Mouse (Mus musculus) stomach, embryonic 16.5 days (tissue): ENCODE data around the gene Fam166a. TPM values are rescaled to one million over a fixed set of nuclear protein-coding genes. Genes with fewer than 3 reads are reported as not detected.
A peak's percentile ranks its signal among the peaks of the same experiment; 100 is the strongest.

Experiments used
- ATAC-seq: fragments of 200-750 bp; cut with Nextera tagmentation; 2 replicates; pipeline ENCODE4 v1.8.0; 2017; ENCODE audit warnings: moderate number of reproducible peaks, moderate TSS enrichment; ENCODE audit not compliant: insufficient read depth, low FRiP score
- H3K27ac ChIP-seq: fragments of 300-500 bp; sonication (generic); 2 replicates; pipeline ENCODE4 v1.5.1; 2014; ENCODE audit warnings: low read length
- H3K27me3 ChIP-seq: fragments of 300-500 bp; sonication (generic); 2 replicates; pipeline ENCODE4 v1.6.1; 2014; ENCODE audit warnings: low read length, control low read depth, mixed read lengths; ENCODE audit not compliant: control insufficient read depth, insufficient read depth
- H3K36me3 ChIP-seq: fragments of 300-500 bp; sonication (generic); 2 replicates; pipeline ENCODE4 v1.6.1; 2014; ENCODE audit warnings: low read length; ENCODE audit not compliant: control insufficient read depth, insufficient read depth
- H3K4me1 ChIP-seq: fragments of 300-500 bp; sonication (generic); 2 replicates; pipeline ENCODE4 v1.6.1; 2014; ENCODE audit warnings: low read length, control low read depth, mixed read lengths; ENCODE audit not compliant: control insufficient read depth, insufficient read depth
- H3K4me2 ChIP-seq: fragments of 300-500 bp; sonication (generic); 2 replicates; pipeline ENCODE4 v1.6.1; 2014; ENCODE audit warnings: low read depth, low read length, mixed read lengths
- H3K4me3 ChIP-seq: fragments of 300-500 bp; sonication (generic); replicated peaks from 2 replicates; pipeline ENCODE4 v1.5.1; 2014; ENCODE audit warnings: mild to moderate bottlenecking, low read length
- H3K9ac ChIP-seq: fragments of 300-500 bp; sonication (generic); 2 replicates; pipeline ENCODE4 v1.6.1; 2014; ENCODE audit warnings: low read length
- H3K9me3 ChIP-seq: fragments of 300-500 bp; sonication (generic); replicated peaks from 2 replicates; pipeline ENCODE4 v1.6.1; 2016; ENCODE audit warnings: low read length, control low read depth; ENCODE audit not compliant: control insufficient read depth
- WGBS: fragments of 180-500 bp; shearing (Covaris S2); extraction: QIAGEN DNeasy Blood & Tissue Kit; methylation state at CpG from one replicate; pipeline ENCODE4 v1.1.7; 2014; 5-methylcytosine and 5-hydroxymethylcytosine counted together
- polyA plus RNA-seq: library from polyadenylated mRNA; unstranded; fragments of >200 nt; fragmentation: Nextera tagmentation; extraction: Ambion mirVana; gene quantifications from 2 replicates; pipeline ENCODE4 v1.2.1, GENCODE M21; 2015

Gene Fam166a
- polyA plus RNA-seq, 1 experiment from 2014 or later = not detected

DNA sequence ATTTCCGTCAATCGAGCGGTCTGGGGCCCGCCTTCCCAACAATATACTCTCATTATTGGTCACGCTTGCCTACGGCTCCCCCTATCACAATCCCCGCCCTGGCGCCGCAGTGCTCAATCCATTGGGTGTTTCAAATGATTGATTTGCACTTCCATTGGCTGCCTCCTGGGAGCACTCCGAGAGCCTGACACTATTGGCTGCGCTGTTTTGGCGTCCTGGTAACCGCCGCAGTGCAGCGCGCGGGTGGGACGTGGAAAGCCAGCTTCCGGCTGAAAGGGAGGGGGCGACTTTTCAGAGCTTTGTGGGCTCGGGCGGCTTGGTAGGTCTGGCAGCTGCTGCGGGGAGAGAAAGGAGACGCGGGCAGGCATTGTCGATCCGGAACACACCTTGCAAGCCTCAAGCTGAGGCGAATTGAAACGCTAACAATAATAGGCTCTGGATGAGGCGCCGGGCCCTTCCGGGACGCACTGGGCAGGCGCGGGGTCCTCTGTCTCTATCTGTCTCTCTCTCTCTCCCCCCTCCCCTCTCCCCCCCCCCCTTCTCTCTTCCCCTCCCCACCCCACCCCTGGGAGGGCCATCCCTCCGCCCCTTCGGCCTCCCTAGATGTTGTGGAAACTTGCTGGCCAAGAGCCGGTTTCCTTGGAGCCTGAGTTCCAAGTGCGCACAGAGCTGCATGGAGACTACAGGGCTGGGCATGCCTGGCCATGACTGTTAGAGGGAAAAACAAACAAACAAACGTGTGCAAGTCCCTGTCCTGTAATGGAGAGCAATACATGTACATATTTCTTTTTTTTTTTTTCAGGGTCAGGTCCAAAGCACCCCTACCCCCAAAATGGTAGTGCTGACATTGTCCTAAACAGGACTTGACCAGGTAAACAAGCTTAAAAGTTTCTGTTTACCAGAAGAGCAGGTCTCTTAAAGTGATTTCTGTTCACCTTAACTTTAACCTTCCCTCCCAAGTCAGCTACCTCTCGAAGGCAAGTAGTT is 6.5 kb downstream of the Fam166a start:
- Histone ChIP-seq H3K4me3 (peak overlapping the region; percentile 63), H3K9me3 (no peaks in the 10 kb centered on the region), H3K27ac (peak overlapping the region; percentile 99), H3K27me3 (no peaks in the 10 kb centered on the region), H3K4me2 (peak overlapping the region; percentile 60), H3K36me3 (0 out of 2 replicates have a peak, but pooled peaks cover 5% of the 10 kb centered on the region), H3K4me1 (peaks cover 22% of the 10 kb centered on the region), H3K9ac (peak overlapping the region; percentile 75)
- peak; percentile 95 for ATAC-seq
- WGBS = 2% methylated on average over 41 of the region's 41 CpGs

DNA sequence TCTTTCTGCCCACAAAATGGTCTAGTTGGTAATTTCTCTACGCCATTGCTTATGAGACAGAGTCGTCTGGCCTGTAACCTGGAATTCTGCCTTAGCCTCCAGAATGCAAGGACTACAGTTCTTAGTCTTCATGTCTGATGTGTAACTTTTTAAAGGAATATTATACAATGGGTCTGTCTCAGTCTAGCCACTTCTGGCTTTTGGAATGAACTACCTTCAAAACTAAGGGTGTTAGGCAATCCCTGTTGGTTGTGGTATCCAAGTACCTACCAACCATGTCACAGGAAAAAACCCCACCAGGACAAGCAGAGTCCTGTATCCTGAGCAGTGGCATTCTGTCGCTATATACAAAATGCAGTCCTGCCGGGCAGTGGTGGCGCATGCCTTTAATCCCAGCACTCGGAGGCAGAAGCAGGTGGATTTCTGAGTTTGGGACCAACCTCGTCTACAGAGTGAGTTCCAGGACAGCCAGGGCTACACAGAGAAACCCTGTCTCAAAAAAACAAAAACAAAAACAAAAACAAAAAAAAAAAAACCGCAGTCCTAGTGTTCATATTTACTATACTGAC is 7.3 kb downstream of the Fam166a start:
- no peaks in the 10 kb centered on the region for H3K9me3 ChIP-seq
- H3K4me1 ChIP-seq = peaks cover 22% of the 10 kb centered on the region
- peak overlapping the region; percentile 99 for H3K27ac ChIP-seq
- peak overlapping the region; percentile 63 for H3K4me3 ChIP-seq
- peak overlapping the region; percentile 75; the same call in 1 of the 2 replicates for H3K9ac ChIP-seq
- peak overlapping the region; percentile 60 for H3K4me2 ChIP-seq
- WGBS = 68% methylated on average over 8 of the region's 8 CpGs
- ATAC-seq = no peak
- 0 out of 2 replicates have a peak, but pooled peaks cover 5% of the 10 kb centered on the region for H3K36me3 ChIP-seq
- H3K27me3 ChIP-seq = no peaks in the 10 kb centered on the region

DNA sequence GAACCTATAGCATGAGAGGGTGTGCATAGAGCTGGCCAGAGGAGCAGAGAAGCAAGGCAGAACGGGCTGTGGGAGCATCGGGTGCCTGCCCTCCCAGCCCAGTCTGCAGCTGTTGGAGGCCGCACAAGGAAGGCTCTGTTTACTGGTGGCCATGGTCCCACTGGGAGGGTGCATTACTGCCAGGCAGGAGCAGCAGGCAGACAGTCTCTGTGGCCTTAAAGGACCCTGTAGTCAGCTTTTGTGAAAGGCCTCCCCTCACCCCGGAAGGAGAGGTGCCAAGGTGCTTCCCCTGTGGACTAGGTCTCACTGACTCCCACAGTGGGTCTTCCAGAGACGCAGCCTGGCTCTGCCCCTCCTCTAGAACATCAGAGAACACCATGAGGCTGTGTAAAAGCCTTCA is 8.3 kb downstream of the Fam166a start:
- no peak for ATAC-seq
- no peaks in the 10 kb centered on the region for H3K9me3 ChIP-seq
- H3K27ac ChIP-seq = no peak overlapping the region

DNA sequence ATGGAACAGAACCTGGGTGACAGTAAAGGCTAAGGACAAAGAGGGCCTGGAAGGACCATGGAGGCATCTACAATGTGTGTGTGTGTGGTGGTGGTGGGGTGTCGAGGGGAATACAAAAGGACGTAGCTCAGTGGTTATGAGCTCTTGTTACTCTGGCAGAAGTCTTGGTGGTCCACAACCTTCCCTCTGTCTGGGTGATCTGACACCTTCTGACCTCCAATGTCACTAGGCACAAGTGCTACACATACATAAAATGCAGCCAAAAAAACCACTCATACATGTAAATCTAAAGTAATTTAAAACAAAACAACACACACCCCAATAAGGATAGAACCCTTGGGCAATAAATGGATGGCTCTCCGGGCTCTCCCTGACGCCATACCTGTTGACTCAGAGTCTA is 8.9 kb downstream of the Fam166a start:
- H3K9ac ChIP-seq = no peak overlapping the region
- peaks cover 22% of the 10 kb centered on the region for H3K4me1 ChIP-seq
- no peaks in the 10 kb centered on the region; the same call in 1 of the 2 replicates for H3K27me3 ChIP-seq
- H3K27ac ChIP-seq = no peak overlapping the region
- H3K9me3 ChIP-seq = no peaks in the 10 kb centered on the region
- no peaks in the 10 kb centered on the region for H3K36me3 ChIP-seq
- WGBS = 94% methylated on average over 4 of the region's 4 CpGs
- no peak overlapping the region for H3K4me2 ChIP-seq
- no peak overlapping the region for H3K4me3 ChIP-seq
- ATAC-seq = no peak

More for the DNA sequence above, 8.3 kb downstream of the Fam166a start:
- peaks cover 22% of the 10 kb centered on the region for H3K4me1 ChIP-seq
- no peak overlapping the region for H3K4me2 ChIP-seq
- H3K27me3 ChIP-seq = no peaks in the 10 kb centered on the region; the same call in 1 of the 2 replicates
- no peak overlapping the region for H3K9ac ChIP-seq
- H3K4me3 ChIP-seq = no peak overlapping the region
- H3K36me3 ChIP-seq = 0 out of 2 replicates have a peak, but pooled peaks cover 3% of the 10 kb centered on the region
- WGBS = 78% methylated on average over 5 of the region's 5 CpGs

DNA sequence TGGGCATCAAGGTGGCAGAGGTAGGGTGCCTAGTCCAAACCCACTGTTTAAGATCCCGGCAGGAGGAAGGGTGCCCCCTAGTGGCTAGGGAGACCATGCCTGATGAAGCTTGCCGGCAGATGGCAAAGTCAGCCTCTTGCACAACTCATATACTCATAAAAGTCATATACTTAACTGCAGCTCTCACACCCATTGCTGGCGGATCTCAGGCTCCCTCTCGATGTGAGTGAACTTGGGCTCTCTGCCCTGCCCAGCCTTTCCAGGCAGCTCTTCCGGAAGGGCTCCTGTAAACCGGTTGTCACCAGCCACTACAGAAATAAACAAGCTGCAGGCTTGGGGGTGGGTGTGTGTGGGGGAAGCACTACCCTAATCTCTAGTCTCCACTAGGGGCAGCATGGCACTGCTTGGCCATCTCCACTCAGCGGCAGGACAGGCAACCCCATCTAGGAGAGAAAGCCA is 9.9 kb downstream of the Fam166a start:
- no peaks in the 10 kb centered on the region for H3K36me3 ChIP-seq
- 2% methylated on average over 7 of the region's 7 CpGs for WGBS

DNA sequence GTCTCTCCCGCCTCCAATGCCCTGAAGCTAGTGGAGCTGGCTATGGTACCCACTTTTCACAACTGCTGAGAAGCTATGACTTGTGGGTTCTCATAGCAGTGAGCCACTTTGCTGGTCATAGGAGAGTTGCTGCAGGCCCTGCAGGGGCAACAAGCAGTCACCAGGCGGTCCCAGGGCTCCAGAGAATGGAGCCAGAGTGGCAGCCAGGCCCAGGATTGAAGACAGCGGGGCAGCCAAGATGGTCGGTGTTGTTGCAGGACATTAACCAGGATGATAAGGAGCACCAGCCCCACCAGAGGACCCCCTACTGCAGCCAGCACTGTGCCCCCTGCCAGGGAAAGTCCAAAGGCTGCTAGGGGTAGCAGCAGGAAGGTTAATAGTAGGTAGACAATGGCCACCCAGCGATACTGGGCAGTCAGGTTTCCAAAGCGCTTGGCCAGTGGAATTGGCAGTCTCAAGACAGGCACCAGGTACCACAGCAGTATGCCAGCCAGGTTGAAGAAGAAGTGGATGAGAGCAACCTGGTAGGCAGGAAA is 10.5 kb downstream of the Fam166a start:
- Histone ChIP-seq H3K27ac (no peak overlapping the region), H3K4me1 (peaks cover 15% of the 10 kb centered on the region), H3K4me3 (no peak overlapping the region), H3K4me2 (peak overlapping the region; percentile 49; the same call in 1 of the 2 replicates), H3K9ac (peak overlapping the region; percentile 1; the same call in 1 of the 2 replicates), H3K27me3 (no peaks in the 10 kb centered on the region; the same call in 1 of the 2 replicates), H3K9me3 (no peaks in the 10 kb centered on the region), H3K36me3 (no peaks in the 10 kb centered on the region)
- ATAC-seq = no peak
- WGBS = 73% methylated on average over 6 of the region's 6 CpGs

More for the DNA sequence above, 9.9 kb downstream of the Fam166a start:
- Histone ChIP-seq H3K27me3 (no peaks in the 10 kb centered on the region; the same call in 1 of the 2 replicates), H3K9me3 (no peaks in the 10 kb centered on the region), H3K27ac (peak overlapping the region; percentile 72), H3K4me1 (peaks cover 20% of the 10 kb centered on the region), H3K4me3 (peak overlapping the region; percentile 30), H3K4me2 (peak overlapping the region; percentile 49), H3K9ac (peak overlapping the region; percentile 64)
- 0 out of 2 replicates have a peak, but pooled peaks have one; percentile 5 for ATAC-seq

DNA sequence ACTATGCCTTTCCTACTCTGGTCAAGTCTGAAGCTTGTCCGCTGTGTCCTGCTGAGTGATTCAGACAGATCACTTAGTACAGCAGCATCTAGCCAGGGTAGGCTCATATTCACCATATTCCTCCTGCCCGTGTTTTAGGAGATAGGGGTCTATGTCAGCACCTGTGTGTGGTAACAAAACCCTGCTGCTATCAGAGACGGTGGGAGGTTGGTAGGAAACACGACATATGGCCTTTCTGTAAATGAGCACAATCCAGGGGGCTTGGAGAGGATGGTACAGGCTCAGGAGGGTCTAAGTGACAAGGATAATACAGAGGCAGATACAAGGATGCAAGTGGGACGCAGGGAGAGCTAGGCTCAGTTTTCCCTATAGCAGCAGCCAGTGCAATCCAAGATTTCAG is 11.0 kb downstream of the Fam166a start:
- WGBS = 80% methylated on average over 5 of the region's 5 CpGs
- H3K4me2 ChIP-seq = no peak overlapping the region
- H3K36me3 ChIP-seq = no peaks in the 10 kb centered on the region
- H3K27me3 ChIP-seq = no peaks in the 10 kb centered on the region; the same call in 1 of the 2 replicates
- H3K27ac ChIP-seq = no peak overlapping the region
- no peak for ATAC-seq
- H3K9me3 ChIP-seq = no peaks in the 10 kb centered on the region
- peaks cover 15% of the 10 kb centered on the region for H3K4me1 ChIP-seq
- H3K9ac ChIP-seq = no peak overlapping the region
- no peak overlapping the region for H3K4me3 ChIP-seq

DNA sequence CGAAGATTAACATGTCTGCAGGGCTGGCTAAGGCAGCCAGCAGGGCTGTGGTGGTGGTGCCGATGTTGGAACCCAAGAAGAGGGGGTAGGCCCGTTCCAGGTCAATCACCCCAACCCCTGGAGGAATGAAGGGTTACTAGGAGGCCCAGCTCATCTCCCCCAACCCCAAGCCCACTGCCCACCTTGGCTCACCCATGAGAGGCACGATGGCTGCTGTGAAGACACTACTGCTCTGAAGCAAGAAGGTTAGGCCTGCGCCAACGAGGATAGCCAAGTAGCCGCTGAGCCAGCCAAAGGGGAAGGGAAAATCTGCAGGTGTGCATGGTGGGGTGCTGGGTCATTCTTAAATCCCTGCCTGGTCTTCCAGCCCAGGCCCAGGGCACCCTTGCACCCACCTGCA is 12.0 kb downstream of the Fam166a start:
- no peak for ATAC-seq
- Histone ChIP-seq H3K27ac (no peak overlapping the region), H3K4me3 (no peak overlapping the region), H3K4me1 (peaks cover 10% of the 10 kb centered on the region), H3K9me3 (no peaks in the 10 kb centered on the region), H3K36me3 (no peaks in the 10 kb centered on the region), H3K4me2 (no peak overlapping the region), H3K9ac (no peak overlapping the region; the same call in 1 of the 2 replicates), H3K27me3 (no peaks in the 10 kb centered on the region; the same call in 1 of the 2 replicates)
- 78% methylated on average over 7 of the region's 7 CpGs for WGBS
